Mouse (Mus musculus): Measurements from ENCODE around the gene Sirt2.

DNA sequence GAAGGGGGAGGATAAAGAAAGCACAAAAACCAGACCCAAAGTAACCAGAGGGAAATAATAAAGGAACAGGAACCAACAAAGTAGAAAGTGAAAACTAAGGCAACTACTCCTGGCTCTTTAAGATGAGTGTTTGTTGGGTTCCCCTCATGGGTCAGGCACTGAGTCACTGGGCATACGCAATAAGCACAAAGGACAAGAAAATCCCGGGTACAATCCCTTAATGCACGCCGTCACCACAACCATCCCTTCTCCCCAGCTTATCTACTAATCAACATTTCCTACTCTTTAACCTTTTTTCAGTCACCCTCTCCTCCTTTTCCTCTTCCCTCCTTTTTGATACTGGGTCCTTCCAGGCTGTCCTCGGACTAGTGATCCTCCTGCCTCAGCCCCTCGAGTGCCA is 1.3 kb upstream of the Sirt2 start:
- TF ChIP-seq CTCF (IDR thresholded peaks at IDR 0.05; ENCODE audit: borderline replicate concordance, insufficient read depth, low read depth, low read length) (no peak), POLR2A (IDR thresholded peaks at IDR 0.05; ENCODE audit: borderline replicate concordance, insufficient read depth, low read length) (no peak)

Data from cerebellum, adult 2 months (tissue).